In genomic region chr11:118569571-118570062, GRCm38 (mm10) we compare ENCODE assay signal across 8 mouse cellular contexts.
DNase-seq lines count a peak whose midpoint lies in the region; ATAC-seq and TF ChIP-seq lines count a peak whose summit lies in the region.

No protein-coding gene starts in this region.

- no peak for TF ChIP-seq CTCF in brain, embryonic 14.5 days (IDR thresholded peaks at IDR 0.05; ENCODE audit: borderline replicate concordance, extremely low read depth, insufficient read depth, insufficient read length)
- no peak for TF ChIP-seq CTCF in thymus, adult 2 months (IDR thresholded peaks at IDR 0.05; ENCODE audit: borderline replicate concordance, control insufficient read depth, extremely low read depth, insufficient read depth, low read length, poor library complexity)

- WGBS in heart, embryonic 15.5 days = 1% methylated on average over 45 of the region's 51 CpGs
- under 1% methylated on average over 35 of the region's 51 CpGs for WGBS in hindbrain, embryonic 16.5 days
- WGBS in thymus, adult 2 months = 3% methylated on average over 49 of the region's 51 CpGs

- TF ChIP-seq POLR2A in brain, embryonic 14.5 days (IDR thresholded peaks at IDR 0.05; ENCODE audit: borderline replicate concordance, extremely low read depth, insufficient read depth, insufficient read length, poor library complexity, severe bottlenecking) = no peak
- TF ChIP-seq POLR2A in thymus, adult 2 months (IDR thresholded peaks at IDR 0.05; ENCODE audit: control insufficient read depth, extremely low read depth, insufficient read depth, low read length, poor library complexity) = no peak

- no peaks in the 10 kb centered on the region for H3K36me3 ChIP-seq in heart, embryonic 15.5 days
- no peaks in the 10 kb centered on the region for H3K36me3 ChIP-seq in hindbrain, embryonic 16.5 days (ENCODE audit: control insufficient read depth, insufficient read depth, low read length)
- H3K36me3 ChIP-seq in thymus, adult 2 months (ENCODE audit: control insufficient read depth, insufficient read depth, low read length) = no peaks in the 10 kb centered on the region

- no peak overlapping the region for H3K27ac ChIP-seq in heart, embryonic 15.5 days
- H3K27ac ChIP-seq in hindbrain, embryonic 16.5 days (ENCODE audit: low read depth, low read length) = peak overlapping the region; percentile 65; the same call in 1 of the 2 replicates
- no peak overlapping the region for H3K27ac ChIP-seq in thymus, adult 2 months (ENCODE audit: control insufficient read depth, insufficient read depth, low read length)

- no peak for DNase-seq in heart, adult 8-10 months (ENCODE audit: low spot score)
- peak; percentile 50 for DNase-seq in brain, embryonic 14.5 days (ENCODE audit: low read depth)
- peak; percentile 19 for DNase-seq in neural tube, embryonic 10.5 days (ENCODE audit: extremely low spot score, low spot score)
- no peak for DNase-seq in thymus, adult 2 months
- DNase-seq in heart, adult 18-20 months = no peak
- DNase-seq in lung, adult 18-20 months = no peak

- H3K4me2 ChIP-seq in heart, embryonic 15.5 days = no peak overlapping the region
- peak overlapping the region; percentile 93 for H3K4me2 ChIP-seq in hindbrain, embryonic 16.5 days (ENCODE audit: low read length)

- H3K9ac ChIP-seq in heart, embryonic 15.5 days = no peak overlapping the region
- H3K9ac ChIP-seq in hindbrain, embryonic 16.5 days (ENCODE audit: low read depth, low read length) = peak overlapping the region; percentile 73

- ATAC-seq in heart, embryonic 15.5 days (replicated peaks; ENCODE audit: insufficient number of reproducible peaks, insufficient read depth, low FRiP score, low read depth) = no peak
- ATAC-seq in hindbrain, embryonic 16.5 days = peak; percentile 60

- peaks cover 100% of the 10 kb centered on the region for H3K27me3 ChIP-seq in heart, embryonic 15.5 days
- H3K27me3 ChIP-seq in hindbrain, embryonic 16.5 days (replicated peaks; ENCODE audit: control insufficient read depth, insufficient read depth, low read length) = peaks cover 31% of the 10 kb centered on the region
- H3K27me3 ChIP-seq in thymus, adult 2 months (ENCODE audit: control insufficient read depth, insufficient read depth, low read length) = peaks cover 2% of the 10 kb centered on the region; the same call in 1 of the 2 replicates

- no peaks in the 10 kb centered on the region for H3K9me3 ChIP-seq in heart, embryonic 15.5 days (replicated peaks)
- no peaks in the 10 kb centered on the region for H3K9me3 ChIP-seq in hindbrain, embryonic 16.5 days (ENCODE audit: control insufficient read depth, low read length)

- no peaks in the 10 kb centered on the region for H3K4me1 ChIP-seq in heart, embryonic 15.5 days (replicated peaks)
- peaks cover 25% of the 10 kb centered on the region for H3K4me1 ChIP-seq in hindbrain, embryonic 16.5 days (ENCODE audit: control insufficient read depth, insufficient read depth, low read depth, low read length)
- H3K4me1 ChIP-seq in thymus, adult 2 months (replicated peaks; ENCODE audit: control insufficient read depth, insufficient read depth, low read length) = no peaks in the 10 kb centered on the region

- peak overlapping the region; percentile 8; the same call in 1 of the 2 replicates for H3K4me3 ChIP-seq in heart, embryonic 15.5 days
- peak overlapping the region; percentile 56 for H3K4me3 ChIP-seq in hindbrain, embryonic 16.5 days (ENCODE audit: low read length)
- no peak overlapping the region for H3K4me3 ChIP-seq in thymus, adult 2 months (ENCODE audit: control insufficient read depth, insufficient read depth, low read length)

Comparison
In these comparisons a context has a peak if more than half of its experiments do, and no peak if none do; other contexts are left out.
1. DNase-seq: peak in brain, embryonic 14.5 days (single experiment) and neural tube, embryonic 10.5 days (single experiment); none in heart, adult 8-10 months (single experiment), thymus, adult 2 months (single experiment), heart, adult 18-20 months (0 of 2) and lung, adult 18-20 months (0 of 2).